Mouse (Mus musculus) midbrain, embryonic 13.5 days (tissue): ENCODE measurements at regions not wholly inside any gene's neighbourhood (a gene's known extent, or its start where the extent isn't known, plus 50 kb on each side); places are given as distances from the start of the nearest gene placed in this dataset.

Source experiments
- ATAC-seq: fragments of 200-750 bp; cut with Nextera tagmentation; 2 replicates; pipeline ENCODE4 v1.8.0; 2017; ENCODE audit warnings: mild to moderate bottlenecking, moderate TSS enrichment, moderate library complexity
- H3K27ac ChIP-seq: fragments of 300-500 bp; sonication (generic); 2 replicates; pipeline ENCODE4 v1.5.1; 2015; ENCODE audit warnings: inconsistent platforms, mild to moderate bottlenecking, moderate library complexity
- H3K27me3 ChIP-seq: fragments of 300-500 bp; sonication (generic); 2 replicates; pipeline ENCODE4 v1.6.1; 2015; ENCODE audit warnings: mild to moderate bottlenecking, inconsistent platforms
- H3K36me3 ChIP-seq: fragments of 300-500 bp; sonication (generic); 2 replicates; pipeline ENCODE4 v1.6.1; 2015; ENCODE audit warnings: mild to moderate bottlenecking, inconsistent platforms
- H3K4me1 ChIP-seq: fragments of 300-500 bp; sonication (generic); replicated peaks from 2 replicates; pipeline ENCODE4 v1.6.1; 2015; ENCODE audit warnings: inconsistent platforms
- H3K4me2 ChIP-seq: fragments of 300-500 bp; sonication (generic); replicated peaks from 2 replicates; pipeline ENCODE4 v1.6.1; 2015; ENCODE audit warnings: moderate library complexity, mild to moderate bottlenecking, inconsistent platforms
- H3K4me3 ChIP-seq: fragments of 300-500 bp; sonication (generic); replicated peaks from 2 replicates; pipeline ENCODE4 v1.5.1; 2015; ENCODE audit warnings: mild to moderate bottlenecking, inconsistent platforms
- H3K9ac ChIP-seq: fragments of 300-500 bp; sonication (generic); replicated peaks from 2 replicates; pipeline ENCODE4 v1.6.1; 2015; ENCODE audit warnings: mild to moderate bottlenecking, inconsistent platforms
- H3K9me3 ChIP-seq: fragments of 300-500 bp; sonication (generic); 2 replicates; pipeline ENCODE4 v1.6.1; 2016; ENCODE audit warnings: mild to moderate bottlenecking, inconsistent platforms
- WGBS: fragments of 180-500 bp; shearing (Covaris S2); methylation state at CpG from one replicate; pipeline ENCODE4 v1.1.7; 2015; 5-methylcytosine and 5-hydroxymethylcytosine counted together

GRCm38 (mm10) chr10:111789264-111789663 lies 183.2 kb upstream of the Krr1 start:
- WGBS, result 95% methylated on average over 9 of the region's 9 CpGs
- ATAC-seq, result no peak

GRCm38 (mm10) chr10:111790911-111791310 lies 181.6 kb upstream of the Krr1 start:
- H3K4me2 ChIP-seq, result no peak overlapping the region
- ATAC-seq, result no peak
- H3K27me3 ChIP-seq, result no peaks in the 10 kb centered on the region
- no peaks in the 10 kb centered on the region for H3K36me3 ChIP-seq
- WGBS, result 92% methylated on average over 2 of the region's 2 CpGs
- H3K4me3 ChIP-seq, result no peak overlapping the region
- peaks cover 6% of the 10 kb centered on the region; the same call in 1 of the 2 replicates for H3K4me1 ChIP-seq
- no peaks in the 10 kb centered on the region for H3K9me3 ChIP-seq
- no peak overlapping the region for H3K27ac ChIP-seq
- H3K9ac ChIP-seq, result no peak overlapping the region

More at GRCm38 (mm10) chr10:111789264-111789663, 183.2 kb upstream of the Krr1 start:
- H3K27me3 ChIP-seq, result no peaks in the 10 kb centered on the region
- peaks cover 6% of the 10 kb centered on the region; the same call in 1 of the 2 replicates for H3K4me1 ChIP-seq
- H3K9me3 ChIP-seq, result no peaks in the 10 kb centered on the region
- H3K4me3 ChIP-seq, result no peak overlapping the region
- H3K27ac ChIP-seq, result no peak overlapping the region
- no peak overlapping the region for H3K9ac ChIP-seq
- H3K4me2 ChIP-seq, result no peak overlapping the region
- H3K36me3 ChIP-seq, result no peaks in the 10 kb centered on the region

DNA sequence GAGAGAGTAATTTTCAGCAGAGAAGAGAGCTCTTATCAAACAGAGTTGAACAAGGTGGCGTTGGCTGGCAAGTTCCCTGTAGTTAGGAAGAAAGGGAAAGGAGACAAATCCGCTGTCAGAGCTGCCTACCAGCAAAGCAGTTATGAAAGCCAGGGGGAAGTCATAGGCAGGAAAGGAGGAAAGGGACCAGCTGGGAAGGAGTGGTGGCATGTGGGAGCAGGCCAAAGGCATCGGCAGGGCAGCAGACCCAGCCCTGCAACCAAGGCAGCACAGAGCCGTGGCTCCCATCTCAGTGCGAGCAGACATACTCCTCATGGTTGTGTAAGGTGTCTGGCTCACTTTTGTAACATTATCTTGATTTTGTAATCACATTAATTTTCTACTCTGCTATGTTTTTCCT lies 177.4 kb upstream of the Krr1 start:
- H3K4me2 ChIP-seq, result no peak overlapping the region
- H3K4me3 ChIP-seq, result no peak overlapping the region
- H3K36me3 ChIP-seq, result no peaks in the 10 kb centered on the region
- WGBS, result 87% methylated on average over 5 of the region's 5 CpGs
- H3K9me3 ChIP-seq, result no peaks in the 10 kb centered on the region
- H3K4me1 ChIP-seq, result peaks cover 6% of the 10 kb centered on the region
- no peak for ATAC-seq
- H3K27ac ChIP-seq, result no peak overlapping the region
- H3K9ac ChIP-seq, result no peak overlapping the region
- H3K27me3 ChIP-seq, result no peaks in the 10 kb centered on the region

DNA sequence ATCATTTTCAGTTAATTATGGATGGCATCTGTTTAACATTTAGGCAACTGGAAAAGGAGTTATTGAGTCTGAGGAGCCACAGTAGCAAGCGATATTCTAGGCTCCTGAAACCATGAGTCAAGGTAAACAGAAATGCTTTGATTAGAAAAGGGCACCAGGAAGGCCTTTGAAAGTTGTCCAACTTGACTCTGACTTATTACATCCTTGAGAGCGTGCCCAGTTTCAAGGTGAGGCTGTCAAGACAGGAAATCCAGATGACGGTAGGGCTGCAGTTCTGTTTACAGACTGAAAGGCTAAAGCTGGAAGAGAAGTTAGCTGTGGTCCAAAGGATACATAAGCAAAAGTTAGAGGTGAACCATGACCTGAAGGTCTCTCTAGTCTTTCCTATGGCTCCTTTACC lies 176.7 kb upstream of the Krr1 start:
- H3K9me3 ChIP-seq, result no peaks in the 10 kb centered on the region
- H3K4me3 ChIP-seq, result no peak overlapping the region
- no peak for ATAC-seq
- WGBS, result 92% methylated on average over 3 of the region's 3 CpGs
- H3K4me1 ChIP-seq, result peaks cover 11% of the 10 kb centered on the region
- no peak overlapping the region for H3K9ac ChIP-seq
- H3K27ac ChIP-seq, result no peak overlapping the region
- no peaks in the 10 kb centered on the region for H3K27me3 ChIP-seq
- H3K4me2 ChIP-seq, result no peak overlapping the region
- H3K36me3 ChIP-seq, result no peaks in the 10 kb centered on the region

GRCm38 (mm10) chr10:111798851-111799281 lies 173.6 kb upstream of the Krr1 start:
- peaks cover 22% of the 10 kb centered on the region for H3K4me1 ChIP-seq
- no peak overlapping the region for H3K4me2 ChIP-seq
- no peaks in the 10 kb centered on the region for H3K9me3 ChIP-seq
- WGBS, result 90% methylated on average over 7 of the region's 7 CpGs
- peaks cover 4% of the 10 kb centered on the region; the same call in 1 of the 2 replicates for H3K27me3 ChIP-seq
- no peak for ATAC-seq
- no peak overlapping the region for H3K4me3 ChIP-seq
- no peak overlapping the region for H3K27ac ChIP-seq
- no peak overlapping the region for H3K9ac ChIP-seq
- no peaks in the 10 kb centered on the region for H3K36me3 ChIP-seq

DNA sequence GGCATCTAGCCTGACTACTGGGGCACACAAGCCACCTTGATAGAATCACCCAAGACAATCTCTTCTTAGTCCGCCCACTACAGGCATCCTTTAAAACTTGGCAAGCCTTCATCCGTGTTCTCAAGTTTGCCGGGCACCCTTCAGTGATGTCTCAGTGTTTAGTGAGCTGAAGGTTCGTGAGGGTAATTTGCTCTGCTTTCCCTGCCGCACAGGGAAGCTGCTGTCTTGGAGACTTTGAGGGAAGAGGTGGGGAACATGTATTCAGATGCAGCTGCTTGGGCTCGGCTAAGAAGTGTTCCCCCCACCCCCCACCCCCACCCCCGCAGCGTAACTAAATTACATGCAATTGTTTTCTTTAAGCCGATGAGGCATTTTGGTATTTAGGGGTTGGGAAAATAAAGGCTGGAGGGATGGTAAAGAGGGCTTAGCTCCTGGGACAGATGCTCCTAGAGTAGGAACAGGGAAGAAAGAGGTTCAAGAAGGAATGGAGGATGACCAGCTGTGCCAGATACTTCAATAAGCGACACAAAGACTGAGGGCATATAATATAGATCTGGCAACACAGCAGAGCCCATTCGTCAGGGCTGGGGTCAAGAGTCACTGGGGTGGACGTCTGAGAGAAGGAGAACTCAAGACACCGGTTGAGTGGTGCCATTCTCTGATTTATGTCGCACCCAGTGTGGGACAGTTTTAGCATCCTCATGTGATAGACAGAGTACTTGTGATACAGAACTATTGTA lies 172.4 kb upstream of the Krr1 start:
- peak; percentile 66; the same call in 1 of the 2 replicates for ATAC-seq
- no peak overlapping the region for H3K27ac ChIP-seq
- 20% methylated on average over 14 of the region's 14 CpGs for WGBS
- H3K9ac ChIP-seq, result no peak overlapping the region
- peaks cover 4% of the 10 kb centered on the region; the same call in 1 of the 2 replicates for H3K27me3 ChIP-seq
- H3K4me3 ChIP-seq, result no peak overlapping the region
- no peaks in the 10 kb centered on the region for H3K36me3 ChIP-seq
- H3K4me2 ChIP-seq, result no peak overlapping the region
- H3K9me3 ChIP-seq, result no peaks in the 10 kb centered on the region
- peaks cover 22% of the 10 kb centered on the region for H3K4me1 ChIP-seq

- Histone ChIP-seq H3K4me2 (no peak overlapping the region), H3K9ac (no peak overlapping the region), H3K4me1 (peaks cover 22% of the 10 kb centered on the region), H3K4me3 (no peak overlapping the region), H3K36me3 (no peaks in the 10 kb centered on the region), H3K9me3 (no peaks in the 10 kb centered on the region), H3K27ac (no peak overlapping the region), H3K27me3 (peaks cover 4% of the 10 kb centered on the region; the same call in 1 of the 2 replicates)
- ATAC-seq, result no peak
- 62% methylated on average over 3 of the region's 3 CpGs for WGBS
Observed at GRCm38 (mm10) chr10:111800590-111800935, 171.9 kb upstream of the Krr1 start.

GRCm38 (mm10) chr10:111801021-111801793 lies 171.3 kb upstream of the Krr1 start:
- Histone ChIP-seq H3K9me3 (no peaks in the 10 kb centered on the region), H3K4me2 (no peak overlapping the region), H3K4me1 (peaks cover 22% of the 10 kb centered on the region), H3K36me3 (no peaks in the 10 kb centered on the region), H3K27me3 (peaks cover 4% of the 10 kb centered on the region; the same call in 1 of the 2 replicates), H3K4me3 (no peak overlapping the region), H3K27ac (no peak overlapping the region), H3K9ac (no peak overlapping the region)
- no peak for ATAC-seq
- WGBS, result 45% methylated on average over 12 of the region's 12 CpGs

DNA sequence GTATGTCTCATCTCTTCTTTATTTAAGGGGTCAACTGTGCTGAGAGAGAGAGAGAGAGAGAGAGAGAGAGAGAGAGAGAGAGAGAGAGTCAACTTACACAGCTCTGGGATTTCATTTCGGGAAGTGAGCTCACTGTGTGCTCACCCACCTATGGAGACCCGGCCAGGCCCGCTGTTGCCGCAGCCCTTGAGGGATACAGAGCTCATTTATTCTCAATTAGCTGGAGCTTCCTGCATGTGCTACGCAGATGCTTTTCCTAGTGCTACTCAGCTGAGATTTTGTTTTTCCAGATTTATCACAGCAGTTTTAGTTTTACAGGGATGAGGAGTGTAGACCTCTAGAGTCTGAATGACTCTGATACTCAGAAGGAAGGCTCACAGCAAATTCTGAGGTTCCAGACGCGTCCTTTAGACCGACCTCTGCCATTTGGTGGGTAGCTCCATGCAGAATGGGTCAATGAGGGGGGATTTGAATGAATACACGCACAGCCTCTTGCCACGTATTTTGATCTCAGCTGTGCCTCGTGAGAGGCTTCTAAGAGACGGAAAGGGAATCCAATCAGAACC lies 170.6 kb upstream of the Krr1 start:
- Histone ChIP-seq H3K27ac (no peak overlapping the region), H3K9me3 (no peaks in the 10 kb centered on the region), H3K36me3 (no peaks in the 10 kb centered on the region), H3K4me1 (peaks cover 22% of the 10 kb centered on the region), H3K27me3 (peaks cover 4% of the 10 kb centered on the region; the same call in 1 of the 2 replicates), H3K9ac (no peak overlapping the region), H3K4me3 (no peak overlapping the region), H3K4me2 (no peak overlapping the region)
- 0 out of 2 replicates have a peak, but pooled peaks have one; percentile 30 for ATAC-seq
- WGBS, result 37% methylated on average over 12 of the region's 12 CpGs

DNA sequence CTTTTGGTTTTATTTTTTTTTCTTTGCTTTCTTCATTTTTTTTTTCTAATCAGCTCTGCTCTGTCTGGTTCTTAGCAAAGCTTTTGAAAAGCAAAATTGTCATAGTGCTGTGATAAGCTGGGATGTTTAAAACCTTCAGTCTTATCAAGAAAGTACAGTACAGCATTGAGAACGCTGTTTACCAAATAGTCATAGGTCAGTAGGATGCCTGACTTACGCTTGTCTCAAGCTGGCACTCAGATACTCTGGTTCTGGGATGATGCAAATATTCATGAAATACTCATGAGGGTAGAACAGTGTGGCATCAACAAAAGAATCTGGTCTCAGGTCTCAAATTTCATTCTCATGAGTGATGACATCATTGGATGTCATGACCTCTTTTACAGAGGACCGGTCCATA lies 166.1 kb upstream of the Krr1 start:
- Histone ChIP-seq H3K36me3 (no peaks in the 10 kb centered on the region), H3K9me3 (no peaks in the 10 kb centered on the region), H3K27ac (no peak overlapping the region), H3K4me1 (peaks cover 6% of the 10 kb centered on the region), H3K4me3 (no peak overlapping the region), H3K4me2 (no peak overlapping the region), H3K27me3 (peaks cover 4% of the 10 kb centered on the region; the same call in 1 of the 2 replicates), H3K9ac (no peak overlapping the region)
- 93% methylated on average over 3 of the region's 3 CpGs for WGBS
- no peak for ATAC-seq

DNA sequence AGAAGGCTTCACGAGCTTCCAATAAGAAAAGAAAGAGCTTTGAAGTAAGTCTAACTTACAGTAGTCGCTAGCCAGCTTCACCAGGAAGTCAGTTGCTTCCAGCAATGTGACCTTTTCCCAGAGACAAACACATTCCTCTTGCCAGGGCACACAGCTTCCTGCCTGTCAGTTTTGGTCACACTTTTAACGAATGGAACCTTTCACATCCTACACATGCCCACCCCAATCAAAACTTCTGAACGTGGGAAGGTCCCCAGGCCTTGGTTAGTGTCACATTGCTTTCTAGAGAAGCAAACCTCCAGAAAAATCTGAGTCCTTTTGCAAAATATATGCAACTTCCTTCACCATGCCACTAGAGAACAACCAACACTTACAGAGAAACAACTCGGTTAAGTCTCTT lies 165.5 kb upstream of the Krr1 start:
- no peak overlapping the region for H3K4me3 ChIP-seq
- H3K9ac ChIP-seq, result no peak overlapping the region
- no peak overlapping the region for H3K27ac ChIP-seq
- ATAC-seq, result no peak
- H3K4me1 ChIP-seq, result peaks cover under 1% of the 10 kb centered on the region
- no peak overlapping the region for H3K4me2 ChIP-seq
- H3K27me3 ChIP-seq, result peaks cover 3% of the 10 kb centered on the region; the same call in 1 of the 2 replicates
- H3K36me3 ChIP-seq, result no peaks in the 10 kb centered on the region
- no peaks in the 10 kb centered on the region for H3K9me3 ChIP-seq
- 81% methylated on average over 5 of the region's 5 CpGs for WGBS

- 92% methylated on average over 4 of the region's 4 CpGs for WGBS
- H3K36me3 ChIP-seq, result no peaks in the 10 kb centered on the region
- no peak overlapping the region for H3K4me3 ChIP-seq
- no peak for ATAC-seq
- no peak overlapping the region for H3K27ac ChIP-seq
- H3K9me3 ChIP-seq, result no peaks in the 10 kb centered on the region
- H3K4me1 ChIP-seq, result no peaks in the 10 kb centered on the region
- no peaks in the 10 kb centered on the region for H3K27me3 ChIP-seq
- no peak overlapping the region for H3K9ac ChIP-seq
- no peak overlapping the region for H3K4me2 ChIP-seq
Observed at GRCm38 (mm10) chr10:111813736-111814135, 158.7 kb upstream of the Krr1 start.
